Mouse (Mus musculus) heart, adult 9 months (tissue): ENCODE data around the gene Adgre5.

ENCODE experiments used
- DNase-seq, 2 experiments: peaks; one replicate each; pipeline ENCODE4 v3.0.0; 2022; ENCODE audit warnings: low spot score in 2 of 2

The Adgre5 gene

GRCm38 (mm10) chr8:83723447-83724083, 17.6 kb downstream of the Adgre5 start:
- DNase-seq: no peak

GRCm38 (mm10) chr8:83722631-83723030, 18.5 kb downstream of the Adgre5 start:
- no peak for DNase-seq

- peak; percentile 83 to 87 for DNase-seq
Observed at GRCm38 (mm10) chr8:83721405-83722025, 19.6 kb downstream of the Adgre5 start.

GRCm38 (mm10) chr8:83719693-83720092, 21.4 kb downstream of the Adgre5 start:
- no peak for DNase-seq

GRCm38 (mm10) chr8:83719048-83719447, 22.1 kb downstream of the Adgre5 start:
- no peak for DNase-seq

GRCm38 (mm10) chr8:83716563-83716962, 24.6 kb downstream of the Adgre5 start:
- DNase-seq: no peak

GRCm38 (mm10) chr8:83715771-83716170, 25.4 kb downstream of the Adgre5 start:
- DNase-seq: no peak

GRCm38 (mm10) chr8:83715031-83715690, 26.0 kb downstream of the Adgre5 start, which contains the start of gene Ddx39:
Ddx39 (plus strand) TSS chr8:83715177.
- peak; percentile 99 to 100 for DNase-seq

GRCm38 (mm10) chr8:83714676-83715030, 26.5 kb downstream of the Adgre5 start:
- no peak for DNase-seq

- no peak for DNase-seq
Observed at GRCm38 (mm10) chr8:83707554-83707953, 33.6 kb downstream of the Adgre5 start.

GRCm38 (mm10) chr8:83706411-83706810, 34.7 kb downstream of the Adgre5 start:
- DNase-seq: no peak

- no peak for DNase-seq
Observed at GRCm38 (mm10) chr8:83703426-83703825, 37.7 kb downstream of the Adgre5 start.

GRCm38 (mm10) chr8:83700423-83701085, 40.6 kb downstream of the Adgre5 start:
- no peak for DNase-seq

- DNase-seq: peak in 1 of 2 experiments; percentile 19
Observed at GRCm38 (mm10) chr8:83699566-83699965, 41.6 kb downstream of the Adgre5 start.

GRCm38 (mm10) chr8:83698661-83699453, 42.3 kb downstream of the Adgre5 start, which contains the start of gene Pkn1:
Pkn1 (minus strand) TSS chr8:83699179.
- DNase-seq: peak; percentile 83 to 85

GRCm38 (mm10) chr8:83698291-83698660, 42.9 kb downstream of the Adgre5 start:
- DNase-seq: peak; percentile 35 to 50

- DNase-seq: peak; percentile 71 to 75
Observed at GRCm38 (mm10) chr8:83697374-83698220, 43.5 kb downstream of the Adgre5 start.

GRCm38 (mm10) chr8:83695351-83696106, 45.6 kb downstream of the Adgre5 start:
- no peak for DNase-seq

GRCm38 (mm10) chr8:83694369-83695160, 46.6 kb downstream of the Adgre5 start:
- no peak for DNase-seq
